Mouse (Mus musculus): Measurements from ENCODE around the gene Rhobtb1.

Gene Rhobtb1

GRCm38 (mm10) chr10:69275811-69276775 is 124.9 kb downstream of the Rhobtb1 start:
- no peak for DNase-seq (ENCODE audit: low spot score)

GRCm38 (mm10) chr10:69276920-69277435 is 125.7 kb downstream of the Rhobtb1 start:
- DNase-seq (ENCODE audit: low spot score) = no peak

GRCm38 (mm10) chr10:69278764-69279606 is 127.8 kb downstream of the Rhobtb1 start:
- DNase-seq (ENCODE audit: low spot score) = no peak

- DNase-seq (ENCODE audit: low spot score) = no peak
These were observed 128.4 kb downstream of the Rhobtb1 start for GRCm38 (mm10) chr10:69279607-69279978.

GRCm38 (mm10) chr10:69286939-69287338 is 135.7 kb downstream of the Rhobtb1 start:
- DNase-seq (ENCODE audit: low spot score) = no peak

GRCm38 (mm10) chr10:69288086-69288485 is 136.9 kb downstream of the Rhobtb1 start:
- no peak for DNase-seq (ENCODE audit: low spot score)

- no peak for DNase-seq (ENCODE audit: low spot score)
These were observed 137.5 kb downstream of the Rhobtb1 start for GRCm38 (mm10) chr10:69288720-69289119.

GRCm38 (mm10) chr10:69290736-69291135 is 139.5 kb downstream of the Rhobtb1 start:
- DNase-seq (ENCODE audit: low spot score) = no peak

- DNase-seq (ENCODE audit: low spot score) = no peak
These were observed 144.7 kb downstream of the Rhobtb1 start for GRCm38 (mm10) chr10:69295919-69296318.

- DNase-seq (ENCODE audit: low spot score) = no peak
These were observed 148.8 kb downstream of the Rhobtb1 start for GRCm38 (mm10) chr10:69299985-69300384.

GRCm38 (mm10) chr10:69302667-69303066 is 151.4 kb downstream of the Rhobtb1 start:
- no peak for DNase-seq (ENCODE audit: low spot score)

- no peak for DNase-seq (ENCODE audit: low spot score)
These were observed 153.6 kb downstream of the Rhobtb1 start for GRCm38 (mm10) chr10:69304819-69305218.

GRCm38 (mm10) chr10:69305600-69305999 is 154.4 kb downstream of the Rhobtb1 start:
- DNase-seq (ENCODE audit: low spot score) = no peak

- DNase-seq (ENCODE audit: low spot score) = no peak
These were observed 155.0 kb downstream of the Rhobtb1 start for GRCm38 (mm10) chr10:69306205-69306604.

- DNase-seq (ENCODE audit: low spot score) = peak; percentile 31
These were observed 155.8 kb downstream of the Rhobtb1 start for GRCm38 (mm10) chr10:69307067-69307466.

GRCm38 (mm10) chr10:69309109-69309508 is 157.9 kb downstream of the Rhobtb1 start:
- peak; percentile 26 for DNase-seq (ENCODE audit: low spot score)

GRCm38 (mm10) chr10:69311867-69312266 is 160.6 kb downstream of the Rhobtb1 start:
- DNase-seq (ENCODE audit: low spot score) = no peak

- no peak for DNase-seq (ENCODE audit: low spot score)
These were observed 162.7 kb downstream of the Rhobtb1 start for GRCm38 (mm10) chr10:69313944-69314343.

GRCm38 (mm10) chr10:69318514-69318913 is 167.3 kb downstream of the Rhobtb1 start:
- no peak for DNase-seq (ENCODE audit: low spot score)

GRCm38 (mm10) chr10:69320667-69321518 is 169.7 kb downstream of the Rhobtb1 start:
- DNase-seq (ENCODE audit: low spot score) = peak; percentile 69

- DNase-seq (ENCODE audit: low spot score) = no peak
These were observed 170.3 kb downstream of the Rhobtb1 start for GRCm38 (mm10) chr10:69321519-69322035.

Data from ovary, adult 18-20 months (tissue).